Mouse (Mus musculus) cerebellum, adult 9-11 months (tissue): Measurements from ENCODE around the gene Rtbdn.
A peak's percentile ranks its signal among the peaks of the same experiment; 100 is the strongest.

Source experiments
- DNase-seq: peaks from one replicate; pipeline ENCODE4 v3.0.0; 2022

Gene Rtbdn

DNA sequence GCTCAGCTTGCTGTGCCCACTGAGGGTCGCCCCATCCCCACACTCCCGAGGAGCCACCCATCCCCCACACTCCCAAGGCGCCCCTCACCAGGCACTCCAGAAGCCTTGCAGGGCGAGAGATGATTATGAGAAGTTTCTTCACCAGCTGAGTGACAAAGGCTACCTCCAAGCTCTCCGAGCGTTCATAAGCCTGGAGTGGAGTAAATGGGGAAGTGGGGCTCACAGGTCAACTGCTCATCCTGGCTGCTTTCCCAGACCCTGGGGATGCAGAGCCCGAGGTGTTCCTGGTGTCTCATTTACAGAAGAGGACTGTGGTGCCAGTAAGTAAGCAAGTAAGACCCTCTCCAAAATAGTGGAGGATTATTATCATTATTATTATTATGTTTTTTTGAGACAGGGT, 21.2 kb upstream of the Rtbdn start:
- no peak for DNase-seq

GRCm38 (mm10) chr8:84927513-84927912, 19.3 kb upstream of the Rtbdn start:
- no peak for DNase-seq

GRCm38 (mm10) chr8:84928456-84929306, 18.1 kb upstream of the Rtbdn start:
- DNase-seq, result peak; percentile 81

- no peak for DNase-seq
Measured at GRCm38 (mm10) chr8:84930582-84930981, 16.2 kb upstream of the Rtbdn start.

DNA sequence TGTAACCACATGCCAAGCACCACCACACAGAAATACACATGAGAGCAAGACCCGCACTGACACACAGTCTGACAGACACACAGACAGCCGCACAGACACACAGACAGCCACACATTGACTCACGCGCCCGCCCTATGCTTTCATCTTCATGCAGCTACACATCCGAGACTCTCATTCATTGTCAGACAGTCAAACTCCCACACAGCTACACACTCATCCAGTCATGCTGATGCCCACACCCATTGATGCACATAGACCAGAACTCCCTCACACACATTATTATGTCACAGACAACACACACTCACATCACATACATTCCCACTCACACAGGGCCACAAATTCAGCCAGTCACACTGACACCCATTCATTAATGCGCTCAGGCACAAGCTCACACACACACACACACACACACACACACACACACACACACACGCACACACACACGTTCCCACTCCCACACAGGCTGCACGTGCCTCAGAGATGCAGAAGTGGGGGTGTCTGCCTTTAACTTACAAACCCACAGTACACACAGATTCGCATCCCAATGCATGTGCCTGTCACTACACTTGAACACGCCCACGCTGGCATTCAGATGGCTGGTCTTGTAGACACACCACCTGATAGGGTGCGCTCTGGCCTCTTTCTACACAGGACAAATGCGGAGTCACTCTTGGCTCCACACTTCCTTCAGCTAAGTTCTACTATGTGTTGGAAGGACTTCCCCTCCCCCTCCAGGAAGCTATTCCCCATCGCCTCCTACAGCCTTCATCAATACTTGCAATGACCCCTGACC, 12.8 kb upstream of the Rtbdn start:
- peak; percentile 63 for DNase-seq

GRCm38 (mm10) chr8:84934860-84935259, 11.9 kb upstream of the Rtbdn start:
- DNase-seq, result peak; percentile 91

DNA sequence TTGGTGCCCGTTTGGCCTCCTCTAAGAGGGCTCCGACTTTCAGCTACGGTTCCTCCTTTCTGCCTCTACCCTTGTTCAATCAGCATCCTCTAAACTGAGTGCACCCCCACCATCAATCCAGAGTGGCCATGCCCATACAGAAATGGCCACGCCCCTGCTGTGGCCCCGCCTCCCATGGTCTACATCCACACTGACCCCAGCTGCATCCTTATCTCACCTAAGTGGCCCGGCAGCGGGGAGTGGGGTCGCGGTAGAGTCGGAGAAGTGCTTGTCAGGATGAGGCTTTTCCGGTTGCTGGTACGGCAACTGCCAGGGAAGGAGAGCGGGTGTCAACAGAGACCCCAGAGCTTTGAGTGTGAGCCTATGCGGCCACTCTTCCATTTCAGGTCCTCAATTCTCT, 11.3 kb upstream of the Rtbdn start:
- peak; percentile 78 for DNase-seq

DNA sequence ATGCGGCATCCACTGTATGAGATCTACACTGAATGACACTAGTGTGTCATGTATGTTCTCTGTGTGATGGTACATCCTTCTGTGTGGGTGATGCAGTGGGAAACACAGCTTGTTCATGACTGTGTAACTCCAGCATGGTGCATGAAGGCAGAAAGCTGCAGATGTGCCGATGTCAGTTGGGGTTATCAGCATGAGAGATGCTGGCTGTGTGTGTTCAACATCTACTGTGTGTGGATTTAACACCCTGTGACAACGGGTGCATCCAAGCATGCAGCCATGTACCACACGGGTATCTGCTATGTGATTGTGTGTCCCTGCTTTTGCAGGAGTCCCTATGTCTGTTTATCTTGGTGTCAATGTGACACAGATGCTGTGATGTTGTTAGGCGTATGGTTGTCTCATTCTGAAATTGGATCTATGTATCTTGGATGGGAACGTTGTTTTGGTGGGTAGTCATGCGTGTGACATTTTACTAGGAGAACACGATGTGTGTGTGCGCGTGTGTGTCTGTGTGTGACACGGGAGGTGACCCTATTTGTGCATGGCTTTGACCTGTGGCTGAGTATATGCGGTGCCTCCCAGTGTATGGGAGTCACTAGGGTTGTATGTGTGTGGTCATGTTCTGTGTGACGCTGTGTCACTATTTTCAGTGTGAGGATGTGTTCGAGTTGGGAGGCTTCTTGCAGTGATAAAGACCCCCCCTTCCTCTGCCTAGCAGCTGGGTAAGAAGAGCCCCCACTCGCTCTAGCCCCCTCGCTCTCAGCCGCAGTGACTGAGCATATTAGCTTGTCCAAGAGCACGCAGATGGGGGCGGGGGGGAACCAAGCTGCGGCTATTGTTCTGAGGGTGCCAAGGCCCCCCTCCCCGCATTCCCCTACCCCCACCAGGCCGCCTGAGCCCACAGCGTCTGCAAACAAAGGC, 10.5 kb upstream of the Rtbdn start:
- peak; percentile 69 for DNase-seq

DNA sequence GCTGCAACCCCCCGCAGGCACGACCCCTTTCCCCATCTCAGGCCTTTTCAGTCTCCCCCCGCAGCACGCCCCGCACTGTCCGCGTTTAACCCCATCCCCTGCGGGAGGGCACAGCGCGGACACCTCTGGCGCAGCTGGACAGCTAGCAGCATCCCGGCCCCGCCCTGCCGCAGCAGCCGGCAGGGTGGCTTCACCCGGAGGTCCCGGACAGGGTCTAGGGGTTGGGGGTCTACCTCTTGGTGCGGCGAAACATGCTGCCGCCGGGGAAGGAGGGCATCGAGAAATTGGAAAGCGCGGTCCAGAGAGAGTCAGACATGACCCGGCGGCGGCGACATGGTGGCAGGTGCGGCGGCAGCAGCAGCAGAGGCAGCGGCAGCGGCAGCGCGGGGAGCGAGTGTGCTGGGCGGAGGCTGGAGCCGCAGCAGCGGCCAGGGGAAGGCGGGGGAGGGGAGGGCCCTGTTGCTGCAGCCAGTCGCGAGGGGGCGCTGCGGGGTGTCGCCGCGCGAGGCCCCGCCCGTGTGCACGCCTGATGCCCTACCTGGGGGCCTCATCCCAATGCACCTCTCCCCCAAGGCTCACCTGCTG, 9.7 kb upstream of the Rtbdn start, which contains the start of gene Mast1:
Gene Mast1, minus strand, starts transcription at position 398 of the 585 bp plus-strand sequence.
- DNase-seq, result peak; percentile 85

DNA sequence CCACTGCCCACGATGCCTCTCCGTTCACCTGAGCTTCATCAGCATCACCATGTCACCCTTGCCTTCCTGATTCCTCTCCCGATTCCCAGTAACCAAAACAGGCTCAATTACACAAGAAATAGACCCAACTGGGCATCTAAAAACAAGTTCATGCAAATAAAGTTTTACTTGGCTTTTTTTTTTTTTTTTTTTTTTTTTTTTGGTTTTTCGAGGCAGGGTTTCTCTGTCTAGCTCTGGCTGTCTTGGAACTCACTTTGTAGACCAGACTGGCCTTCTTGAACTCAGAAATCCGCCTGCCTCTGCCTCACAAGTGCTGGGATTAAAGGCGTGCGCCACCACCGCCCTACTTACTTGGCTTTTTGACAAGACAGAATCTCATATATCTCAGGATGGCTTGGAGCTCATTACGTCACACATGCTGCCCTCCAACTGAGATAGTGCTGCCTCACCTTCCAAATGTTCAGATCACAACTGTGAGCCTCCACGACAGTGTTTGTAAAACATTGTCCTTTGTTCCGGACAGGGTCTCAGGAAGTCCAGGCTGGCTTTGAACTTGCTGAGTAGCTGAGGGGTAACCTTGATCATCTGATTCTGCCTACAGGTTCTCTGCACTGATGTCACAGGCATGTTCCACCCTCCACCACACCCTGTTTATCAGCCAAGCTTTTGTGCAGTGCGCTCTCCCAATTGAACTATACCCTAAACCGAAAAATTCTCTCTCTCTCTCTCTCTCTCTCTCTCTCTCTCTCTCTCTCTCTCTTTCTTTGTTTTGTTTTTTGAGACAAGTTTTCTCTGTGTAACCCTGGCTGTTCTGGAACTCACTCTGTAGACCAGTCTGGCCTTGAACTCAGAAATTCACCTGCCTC, 8.9 kb upstream of the Rtbdn start:
- no peak for DNase-seq

- DNase-seq, result no peak
Measured at GRCm38 (mm10) chr8:84943699-84944098, 3.1 kb upstream of the Rtbdn start.

GRCm38 (mm10) chr8:84944478-84945160, 2.2 kb upstream of the Rtbdn start:
- DNase-seq, result peak; percentile 86

- DNase-seq, result peak; percentile 79
Measured at GRCm38 (mm10) chr8:84945235-84945632, 1.6 kb upstream of the Rtbdn start.

DNA sequence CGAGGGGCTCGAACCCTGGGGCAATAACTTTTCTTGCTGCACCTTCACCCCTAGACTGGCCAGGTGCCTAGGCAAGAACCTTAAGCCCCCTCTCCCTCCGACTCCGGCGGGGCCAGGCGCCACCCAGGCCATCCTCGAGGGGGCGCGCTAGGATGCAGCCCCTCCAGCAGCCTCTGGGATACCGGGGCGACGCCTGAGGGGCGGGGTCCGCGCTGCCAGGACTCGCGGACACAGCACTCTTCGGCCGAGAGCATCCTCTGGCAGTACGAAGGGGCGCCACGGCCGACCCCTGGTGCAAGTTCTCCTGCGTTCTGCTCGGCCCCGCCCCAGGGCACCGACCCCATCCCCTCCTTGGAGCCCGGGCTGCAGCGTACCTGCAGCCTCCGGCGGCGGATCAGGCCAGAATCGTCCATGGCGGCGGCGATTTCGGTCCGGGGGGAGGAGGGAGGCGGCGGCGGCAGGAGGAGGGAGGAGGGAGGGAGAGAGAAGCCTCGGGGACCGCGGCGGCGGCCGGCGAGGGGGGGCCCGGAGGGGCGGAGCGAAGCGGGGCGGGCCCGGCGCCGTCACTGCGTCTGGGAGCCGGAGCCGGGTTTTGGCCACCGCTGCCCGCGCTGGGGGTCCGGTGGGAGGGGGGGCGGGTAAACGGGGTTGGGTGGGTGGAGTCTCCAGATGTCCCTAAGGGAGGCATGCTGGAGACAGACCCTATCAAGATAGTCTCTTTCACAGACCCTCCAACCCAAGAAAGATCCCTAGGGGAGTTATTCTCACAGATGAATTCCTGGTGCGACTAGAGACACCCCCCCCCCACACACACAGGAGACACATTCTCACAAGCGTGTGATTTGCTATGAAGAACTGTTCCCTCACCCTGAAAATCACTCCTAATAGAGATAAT, 911 bp upstream of the Rtbdn start:
- DNase-seq, result peak; percentile 86

DNA sequence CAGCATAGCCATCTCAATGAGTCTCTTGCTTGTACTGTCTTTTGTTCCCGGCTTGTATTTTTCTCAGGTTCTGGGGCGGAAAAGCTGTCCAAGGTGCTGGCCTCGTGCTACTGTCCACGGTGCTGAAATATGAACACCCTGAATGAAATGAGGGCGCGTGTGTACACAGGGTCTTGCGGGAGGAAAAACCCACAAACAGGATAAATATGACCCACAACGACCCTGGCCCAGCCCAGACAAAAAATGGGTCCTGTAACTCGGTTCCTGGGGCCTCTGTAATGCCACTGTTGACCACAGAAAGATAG, 402 bp downstream of the Rtbdn start:
- DNase-seq, result no peak

DNA sequence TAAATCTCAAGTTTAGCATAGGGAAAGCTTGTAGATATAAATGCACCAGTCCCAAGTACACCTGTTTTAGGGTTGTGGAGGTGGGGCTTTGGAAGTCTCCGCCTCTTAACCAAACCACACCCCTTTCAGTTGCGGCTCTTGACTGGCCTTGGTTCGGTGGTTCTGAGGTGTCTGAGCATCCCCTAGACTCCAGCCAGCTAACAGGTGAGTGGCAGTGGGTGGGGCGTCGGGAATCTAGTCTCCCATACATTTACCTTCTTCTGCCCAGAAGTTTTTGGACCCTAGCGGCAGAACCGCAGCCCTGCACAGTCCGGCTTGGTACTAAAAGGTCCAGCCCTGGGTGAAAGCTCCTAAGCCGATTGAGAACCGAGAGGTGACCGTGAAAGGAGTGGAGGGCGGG, 3.0 kb downstream of the Rtbdn start:
- DNase-seq, result no peak

GRCm38 (mm10) chr8:84952612-84953255, 5.9 kb downstream of the Rtbdn start:
- no peak for DNase-seq

DNA sequence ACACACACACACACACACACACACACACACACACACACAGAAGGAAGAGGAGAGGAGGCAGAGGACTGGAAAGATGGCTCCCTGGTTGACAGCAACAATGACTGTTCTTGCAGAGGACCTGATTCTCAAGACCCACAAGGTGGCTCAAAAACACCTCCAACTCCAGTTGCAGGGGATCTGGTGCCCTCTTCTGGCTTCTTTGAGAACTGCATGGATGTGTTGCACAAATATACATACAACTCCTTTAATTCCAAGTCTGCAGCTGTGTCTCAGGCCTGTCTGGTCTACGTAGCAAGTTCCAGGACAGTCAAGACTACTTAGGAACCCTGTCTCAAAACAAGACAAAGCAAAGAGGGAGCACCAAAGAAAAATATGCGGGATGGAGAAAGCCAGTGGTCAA, 10.0 kb downstream of the Rtbdn start:
- peak; percentile 72 for DNase-seq

DNA sequence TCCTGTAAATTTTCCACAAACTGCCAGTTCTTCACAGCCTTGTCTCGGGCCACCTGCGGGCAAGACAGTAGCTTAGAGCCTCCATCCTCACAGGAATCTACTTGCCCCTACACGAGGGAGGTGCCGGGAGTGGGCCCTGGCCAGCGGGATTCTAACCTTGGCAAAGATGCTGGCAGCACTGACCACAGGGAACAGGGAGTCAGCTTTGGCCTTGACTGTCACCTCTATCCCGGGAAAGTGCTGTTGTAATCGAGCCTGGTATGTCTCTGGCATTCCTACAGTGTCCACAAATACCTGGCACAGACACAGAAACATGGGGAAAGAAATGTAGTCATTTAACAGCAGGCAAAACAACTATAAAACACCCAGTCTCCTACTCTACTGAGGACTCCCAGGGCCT, 13.0 kb downstream of the Rtbdn start:
- no peak for DNase-seq
